Mouse (Mus musculus) cortical plate, adult 2 months (tissue): ENCODE results near the gene Parp4.

Experiments used
- CTCF ChIP-seq: fragments of 200-500 bp; IDR thresholded peaks from 2 replicates; pipeline ENCODE4 v1.5.1; 2011; ENCODE audit warnings: mild to moderate bottlenecking, control low read depth, low read length; ENCODE audit not compliant: insufficient read depth; ENCODE audit errors: extremely low read depth
- POLR2A ChIP-seq: fragments of 200-500 bp; IDR thresholded peaks from 2 replicates; pipeline ENCODE4 v1.6.1; 2011; ENCODE audit warnings: mild to moderate bottlenecking, low read length, control low read depth; ENCODE audit not compliant: insufficient read depth; ENCODE audit errors: extremely low read depth

DNA sequence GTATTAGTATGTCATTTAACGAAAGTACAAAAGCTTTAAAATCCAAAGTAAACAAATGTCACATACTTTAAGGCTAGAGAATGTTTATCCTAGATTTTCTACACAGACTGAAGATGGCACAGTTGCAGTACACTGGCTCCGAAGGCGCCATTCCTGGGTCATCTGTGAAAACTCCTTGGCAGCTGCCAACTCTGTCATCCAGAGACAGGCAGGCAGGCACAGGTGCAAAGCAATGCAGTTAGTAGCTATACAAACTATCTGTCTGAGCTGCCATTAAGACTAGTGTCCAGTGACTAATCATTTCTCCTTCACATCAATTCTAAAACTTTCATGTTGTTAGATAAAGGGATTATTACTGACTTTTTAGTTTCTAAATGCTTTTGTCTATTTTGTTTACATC, 16.3 kb upstream of the Parp4 start:
- TF ChIP-seq CTCF (no peak), POLR2A (no peak)
